ENCODE assay signal across 10 mouse cellular contexts in genomic region chr11:103170111-103170493, GRCm38 (mm10). TPM values are rescaled to one million over a fixed set of nuclear protein-coding genes. Genes with fewer than 3 reads are reported as not detected.
DNase-seq lines count a peak whose midpoint lies in the region; ATAC-seq and TF ChIP-seq lines count a peak whose summit lies in the region.
"Had no signal": no experiment of that assay in that cellular context is flagged by ENCODE, and none has a peak within 500 bp of the region (broad histone marks: within the 10 kb centered on the region; RNA-seq: fewer than 3 reads in every experiment).

No protein-coding gene starts in this region.

- 39% methylated on average over 3 of the region's 3 CpGs for WGBS in liver, embryonic 12.5 days (ENCODE audit: insufficient replicate concordance)
- 59% methylated on average over 3 of the region's 3 CpGs for WGBS in stomach, postnatal 0 days

- no peak for ATAC-seq in liver, embryonic 12.5 days
- ATAC-seq in stomach, postnatal 0 days (ENCODE audit: low FRiP score, low TSS enrichment), result no peak
- no peak for ATAC-seq in cerebellum, adult (ENCODE audit: insufficient number of reproducible peaks, low FRiP score, low TSS enrichment)

- 0 out of 2 replicates have a peak, but pooled peaks cover 5% of the 10 kb centered on the region for H3K9me3 ChIP-seq in liver, embryonic 12.5 days (replicated peaks)
- no peaks in the 10 kb centered on the region for H3K9me3 ChIP-seq in stomach, postnatal 0 days (ENCODE audit: control insufficient read depth, low read length)

- peak overlapping the region; percentile 86 for H3K27ac ChIP-seq in gastrocnemius, adult 2 months
- no peak overlapping the region for H3K27ac ChIP-seq in liver, embryonic 12.5 days
- no peak overlapping the region for H3K27ac ChIP-seq in stomach, postnatal 0 days (replicated peaks)

- no peak for TF ChIP-seq EP300 in stomach, postnatal 0 days (optimal IDR thresholded peaks at IDR 0.05)

- H3K4me2 ChIP-seq in liver, embryonic 12.5 days, result peak overlapping the region; percentile 80
- H3K4me2 ChIP-seq in stomach, postnatal 0 days (replicated peaks; ENCODE audit: low read depth), result peak overlapping the region; percentile 92; the same call in 1 of the 2 replicates

- no peak for DNase-seq in gastrocnemius, adult 2 months
- DNase-seq in gastrocnemius, postnatal 36 days, result no peak
- peak; percentile 70 for DNase-seq in thymus, postnatal 0 days (ENCODE audit: low spot score)
- DNase-seq in thymus, postnatal 25 days, result no peak
- no peak for DNase-seq in stomach, postnatal 0 days (ENCODE audit: low spot score)
- DNase-seq in left cerebral cortex, adult 9 months (ENCODE audit: low spot score in 2 of 2), result no peak
- DNase-seq: cerebellum, adult 8-10 months; lung, adult 2 months had no signal

- intact Hi-C loops in gastrocnemius, adult 2 months (cut with DNase I), result loop anchor here (10.0 kb wide), 1 partner anchor 55 kb away; no protein-coding TSS in a partner anchor
- intact Hi-C loops in gastrocnemius, postnatal 36 days (cut with DNase I), result loop anchor here (5.0 kb wide), 1 partner anchor 62 kb away; no protein-coding TSS in a partner anchor

- peaks cover 52% of the 10 kb centered on the region for H3K27me3 ChIP-seq in liver, embryonic 12.5 days (replicated peaks)
- peaks cover 10% of the 10 kb centered on the region; the same call in 1 of the 2 replicates for H3K27me3 ChIP-seq in stomach, postnatal 0 days (ENCODE audit: control insufficient read depth, insufficient read depth, low read length)

- H3K4me1 ChIP-seq in liver, embryonic 12.5 days, result peaks cover 47% of the 10 kb centered on the region
- no peaks in the 10 kb centered on the region for H3K4me1 ChIP-seq in stomach, postnatal 0 days (replicated peaks; ENCODE audit: control insufficient read depth, insufficient read depth)

- TF ChIP-seq CTCF in gastrocnemius, adult 2 months (IDR thresholded peaks at IDR 0.05), result no peak
- TF ChIP-seq CTCF in stomach, postnatal 0 days (IDR thresholded peaks at IDR 0.05; ENCODE audit: low read depth), result no peak

- no peaks in the 10 kb centered on the region for H3K36me3 ChIP-seq in liver, embryonic 12.5 days
- no peaks in the 10 kb centered on the region for H3K36me3 ChIP-seq in stomach, postnatal 0 days (ENCODE audit: control insufficient read depth, insufficient read depth, low read length)

- H3K4me3 ChIP-seq in gastrocnemius, adult 2 months, result peak overlapping the region; percentile 87
- H3K4me3 ChIP-seq in liver, embryonic 12.5 days, result peak overlapping the region; percentile 59
- H3K4me3 ChIP-seq in stomach, postnatal 0 days (ENCODE audit: low read depth, low read length), result no peak overlapping the region

- no peak overlapping the region for H3K9ac ChIP-seq in liver, embryonic 12.5 days
- no peak overlapping the region for H3K9ac ChIP-seq in stomach, postnatal 0 days (ENCODE audit: low read length)

RNA-seq across cellular contexts. Expression of gene Fmnl1, which starts 0.8 kb away (rescaled TPM):
- total RNA-seq in gastrocnemius, adult 2 months (2021), result 1 to 10 TPM; 4.2 to 5.7 TPM
- total RNA-seq in gastrocnemius, postnatal 36 days (2021), result 1 to 10 TPM; 3.6 to 5.6 TPM
- 56.9 and 59.8 TPM in 2 replicates for polyA plus RNA-seq in thymus, postnatal 0 days (2015; fragmentation: Nextera tagmentation; extraction: Ambion mirVana)
- polyA plus RNA-seq in liver, embryonic 12.5 days (2016; fragmentation: Nextera tagmentation; extraction: Ambion mirVana), result 5.2 and 5.7 TPM in 2 replicates
- polyA plus RNA-seq in stomach, postnatal 0 days (2015; fragmentation: Nextera tagmentation; extraction: Ambion mirVana), result 0.86 and 1.1 TPM in 2 replicates

RNA-seq across cellular contexts. Expression of gene Hexim2, which starts 37.9 kb away (rescaled TPM):
- 1 to 10 TPM; 2.0 to 3.6 TPM for total RNA-seq in gastrocnemius, adult 2 months (2021)
- total RNA-seq in gastrocnemius, postnatal 36 days (2021), result 1 to 10 TPM; 2.1 to 2.9 TPM
- polyA plus RNA-seq in thymus, postnatal 0 days (2015; fragmentation: Nextera tagmentation; extraction: Ambion mirVana), result 6.9 and 8.9 TPM in 2 replicates
- 9.5 and 10.0 TPM in 2 replicates for polyA plus RNA-seq in liver, embryonic 12.5 days (2016; fragmentation: Nextera tagmentation; extraction: Ambion mirVana)
- 3.7 and 4.4 TPM in 2 replicates for polyA plus RNA-seq in stomach, postnatal 0 days (2015; fragmentation: Nextera tagmentation; extraction: Ambion mirVana)

RNA-seq across cellular contexts. Expression of gene 1700023F06Rik, which starts 38.3 kb away (rescaled TPM):
- not detected for total RNA-seq in gastrocnemius, adult 2 months (2021)
- not detected for total RNA-seq in gastrocnemius, postnatal 36 days (2021)
- polyA plus RNA-seq in thymus, postnatal 0 days (2015; fragmentation: Nextera tagmentation; extraction: Ambion mirVana), result 0.56 and 0.93 TPM in 2 replicates
- polyA plus RNA-seq in liver, embryonic 12.5 days (2016; fragmentation: Nextera tagmentation; extraction: Ambion mirVana), result 0.11 TPM in 1 of 2 replicates, not detected in the other
- polyA plus RNA-seq in stomach, postnatal 0 days (2015; fragmentation: Nextera tagmentation; extraction: Ambion mirVana), result 1.0 and 1.7 TPM in 2 replicates

RNA-seq across cellular contexts. Expression of gene Spata32, which starts 48.1 kb away (rescaled TPM):
- not detected for total RNA-seq in gastrocnemius, adult 2 months (2021)
- total RNA-seq in gastrocnemius, postnatal 36 days (2021), result not detected
- not detected in 2 replicates for polyA plus RNA-seq in thymus, postnatal 0 days (2015; fragmentation: Nextera tagmentation; extraction: Ambion mirVana)
- polyA plus RNA-seq in liver, embryonic 12.5 days (2016; fragmentation: Nextera tagmentation; extraction: Ambion mirVana), result not detected in 2 replicates
- polyA plus RNA-seq in stomach, postnatal 0 days (2015; fragmentation: Nextera tagmentation; extraction: Ambion mirVana), result not detected in 2 replicates
- polyA plus RNA-seq: lung, adult 2 months had no signal

RNA-seq across cellular contexts. Expression of gene Hexim1, which starts 54.1 kb away (rescaled TPM):
- total RNA-seq in gastrocnemius, adult 2 months (2021), result 10 to 100 TPM; 18.6 to 21.8 TPM
- total RNA-seq in gastrocnemius, postnatal 36 days (2021), result 10 to 100 TPM; 14.7 to 17.0 TPM
- polyA plus RNA-seq in thymus, postnatal 0 days (2015; fragmentation: Nextera tagmentation; extraction: Ambion mirVana), result 4.9 and 5.9 TPM in 2 replicates
- 2.4 and 3.0 TPM in 2 replicates for polyA plus RNA-seq in liver, embryonic 12.5 days (2016; fragmentation: Nextera tagmentation; extraction: Ambion mirVana)
- 3.8 and 4.1 TPM in 2 replicates for polyA plus RNA-seq in stomach, postnatal 0 days (2015; fragmentation: Nextera tagmentation; extraction: Ambion mirVana)
